Mouse (Mus musculus): ENCODE results near the gene Olfr1246. TPM values are rescaled to one million over a fixed set of nuclear protein-coding genes. Genes with fewer than 3 reads are reported as not detected.
"Not testable (repeated sequence)": the region's sequence is repeated elsewhere in the genome, so short reads cannot be mapped to it uniquely, and the experiment has no call there.

Olfr1246 gene
- total RNA-seq (2014; rRNA removed; ENCODE audit: low replicate concordance) (not detected in 2 replicates), polyA plus RNA-seq (2015; fragmentation: Nextera tagmentation; extraction: Ambion mirVana) (not detected in 2 replicates)

DNA sequence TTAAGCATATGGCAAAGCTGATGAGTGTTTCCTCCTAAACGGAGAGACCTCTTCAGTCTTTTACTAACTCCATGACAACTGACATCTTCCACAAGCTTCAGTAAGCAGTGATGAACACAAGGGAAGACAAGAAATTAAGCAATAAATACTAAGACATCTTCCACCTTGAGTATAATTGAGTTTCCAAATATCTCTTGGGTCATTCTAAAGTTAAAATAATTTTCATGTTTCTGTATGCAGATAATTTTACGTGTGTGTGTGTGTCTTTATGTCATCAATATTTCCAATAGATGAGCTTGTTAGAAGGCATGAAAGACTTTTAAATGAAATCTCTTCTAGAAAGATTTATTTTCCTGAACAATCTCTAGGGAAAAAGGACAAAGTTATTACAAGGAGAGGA lies at the start of gene Olfr1246:
Gene Olfr1246 (minus strand): TSS at position 101 of the 400 bp plus-strand sequence.
- no peak for ATAC-seq (ENCODE audit: insufficient read depth, low read depth)
- DNase-seq (ENCODE audit: low spot score), result no peak
- no peak for TF ChIP-seq EP300 (IDR thresholded peaks at IDR 0.05; ENCODE audit: low read depth)
- TF ChIP-seq CTCF (IDR thresholded peaks at IDR 0.05; ENCODE audit: low read depth), result no peak
- H3K36me3 ChIP-seq (replicated peaks; ENCODE audit: control insufficient read depth, insufficient read depth, low read length), result no peaks in the 10 kb centered on the region
- H3K27me3 ChIP-seq (ENCODE audit: control insufficient read depth, insufficient read depth, low read length), result no peaks in the 10 kb centered on the region
- 62% methylated on average over 2 of the region's 2 CpGs for WGBS
- H3K4me1 ChIP-seq (ENCODE audit: control insufficient read depth, insufficient read depth), result no peaks in the 10 kb centered on the region
- H3K4me3 ChIP-seq (ENCODE audit: low read depth, low read length), result no peak within 1 kb of the TSS
- H3K9me3 ChIP-seq (replicated peaks; ENCODE audit: control insufficient read depth, low read length), result no peaks in the 10 kb centered on the region
- no peak within 1 kb of the TSS for H3K27ac ChIP-seq (ENCODE audit: low read depth)
- H3K9ac ChIP-seq (replicated peaks; ENCODE audit: low read depth, low read length), result no peak within 1 kb of the TSS
- H3K4me2 ChIP-seq (ENCODE audit: low read depth, low read length), result no peak within 1 kb of the TSS

DNA sequence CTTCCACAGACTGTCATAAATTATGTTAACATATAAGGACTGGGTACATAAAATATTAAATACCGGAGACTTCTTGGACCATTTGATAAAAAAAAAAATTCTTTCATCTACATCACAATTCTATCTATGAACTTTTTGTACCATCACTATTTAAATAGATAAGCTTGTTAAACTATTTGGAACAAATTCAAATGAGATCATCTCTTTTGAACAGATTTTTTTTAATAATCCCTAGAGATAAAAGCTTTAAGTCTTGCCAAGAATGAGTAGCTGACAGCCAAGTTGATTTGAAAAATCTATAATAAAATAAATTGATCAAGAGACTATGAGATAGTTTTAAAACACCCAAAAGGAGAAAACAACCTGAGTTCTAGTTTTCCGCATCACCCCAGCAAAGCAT lies 41.9 kb upstream of the Olfr1246 start, which contains the start of gene Olfr1249:
Gene Olfr1249 (minus strand): TSS at position 101 of the 400 bp plus-strand sequence.
- 78% methylated on average over 2 of the region's 2 CpGs for WGBS
- no peak for ATAC-seq (ENCODE audit: insufficient read depth, low read depth)

DNA sequence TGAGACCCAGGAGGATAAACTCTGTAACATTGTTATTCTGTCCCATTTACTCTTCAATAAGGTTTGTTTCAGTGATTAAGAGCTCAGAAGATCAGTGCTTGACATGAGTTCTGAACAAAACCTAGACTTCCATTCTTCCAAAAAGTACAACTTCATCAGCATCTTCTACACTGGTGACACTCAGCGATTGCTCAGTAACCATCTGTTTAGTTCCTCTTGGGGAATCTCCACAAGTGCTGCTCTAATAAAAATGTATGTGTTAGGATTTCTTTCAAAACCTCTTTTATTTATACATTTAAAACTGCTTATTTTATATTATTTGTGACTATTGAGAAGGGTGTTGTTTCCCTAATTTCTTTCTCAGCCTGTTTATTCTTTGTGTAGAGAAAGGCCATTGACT lies 25.2 kb upstream of the Olfr1246 start, which contains the start of gene Olfr1248:
Gene Olfr1248 (minus strand): TSS at position 101 of the 400 bp plus-strand sequence.
- not testable (repeated sequence) for H3K9ac ChIP-seq (replicated peaks; ENCODE audit: low read depth, low read length); H3K4me1 ChIP-seq (ENCODE audit: control insufficient read depth, insufficient read depth); H3K27ac ChIP-seq (ENCODE audit: low read depth); H3K27me3 ChIP-seq (ENCODE audit: control insufficient read depth, insufficient read depth, low read length); H3K4me2 ChIP-seq (ENCODE audit: low read depth, low read length); H3K36me3 ChIP-seq (replicated peaks; ENCODE audit: control insufficient read depth, insufficient read depth, low read length); H3K4me3 ChIP-seq (ENCODE audit: low read depth, low read length); ATAC-seq (ENCODE audit: insufficient read depth, low read depth); H3K9me3 ChIP-seq (replicated peaks; ENCODE audit: control insufficient read depth, low read length); DNase-seq (ENCODE audit: low spot score)
- 87% methylated on average over 1 of the region's 1 CpGs for WGBS

More for the DNA sequence above, 41.9 kb upstream of the Olfr1246 start, which contains the start of gene Olfr1249:
- Histone ChIP-seq H3K27me3 (ENCODE audit: control insufficient read depth, insufficient read depth, low read length) (no peaks in the 10 kb centered on the region), H3K27ac (ENCODE audit: low read depth) (no peak within 1 kb of the TSS), H3K4me3 (ENCODE audit: low read depth, low read length) (no peak within 1 kb of the TSS), H3K4me1 (ENCODE audit: control insufficient read depth, insufficient read depth) (no peaks in the 10 kb centered on the region), H3K9me3 (replicated peaks; ENCODE audit: control insufficient read depth, low read length) (no peaks in the 10 kb centered on the region), H3K4me2 (ENCODE audit: low read depth, low read length) (no peak within 1 kb of the TSS), H3K36me3 (replicated peaks; ENCODE audit: control insufficient read depth, insufficient read depth, low read length) (no peaks in the 10 kb centered on the region), H3K9ac (replicated peaks; ENCODE audit: low read depth, low read length) (no peak within 1 kb of the TSS)
- TF ChIP-seq EP300 (IDR thresholded peaks at IDR 0.05; ENCODE audit: low read depth) (no peak), CTCF (IDR thresholded peaks at IDR 0.05; ENCODE audit: low read depth) (no peak)
- no peak for DNase-seq (ENCODE audit: low spot score)

DNA sequence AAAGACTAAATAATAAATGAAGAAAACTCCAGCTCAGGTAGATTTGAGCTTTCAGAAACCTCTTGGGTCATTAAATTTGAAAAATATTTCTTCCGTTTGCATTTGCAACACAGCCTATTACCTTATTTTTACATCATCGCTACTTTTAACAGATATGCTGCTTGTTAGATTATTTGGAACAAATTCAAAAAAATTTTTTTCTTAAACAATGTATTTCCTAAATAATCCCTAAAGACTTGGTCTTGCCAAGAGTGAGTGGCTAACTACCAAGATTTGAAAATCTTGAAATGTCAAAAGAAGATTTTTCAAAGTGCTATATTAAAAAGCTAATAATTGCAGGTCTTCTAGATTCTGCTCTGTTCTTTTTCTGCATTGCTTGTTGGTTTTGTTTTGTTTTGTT lies 21.1 kb upstream of the Olfr1246 start, which contains the start of gene Olfr1247:
Gene Olfr1247 (minus strand): TSS at position 101 of the 400 bp plus-strand sequence.
- no peak for TF ChIP-seq CTCF (IDR thresholded peaks at IDR 0.05; ENCODE audit: low read depth)
- TF ChIP-seq EP300 (IDR thresholded peaks at IDR 0.05; ENCODE audit: low read depth), result no peak
- ATAC-seq (ENCODE audit: insufficient read depth, low read depth), result no peak
- no peaks in the 10 kb centered on the region for H3K27me3 ChIP-seq (ENCODE audit: control insufficient read depth, insufficient read depth, low read length)
- no peak for DNase-seq (ENCODE audit: low spot score)
- H3K4me1 ChIP-seq (ENCODE audit: control insufficient read depth, insufficient read depth), result no peaks in the 10 kb centered on the region
- H3K9ac ChIP-seq (replicated peaks; ENCODE audit: low read depth, low read length), result no peak within 1 kb of the TSS
- no peaks in the 10 kb centered on the region for H3K36me3 ChIP-seq (replicated peaks; ENCODE audit: control insufficient read depth, insufficient read depth, low read length)
- H3K4me2 ChIP-seq (ENCODE audit: low read depth, low read length), result no peak within 1 kb of the TSS
- WGBS, result 79% methylated on average over 2 of the region's 2 CpGs
- H3K27ac ChIP-seq (ENCODE audit: low read depth), result no peak within 1 kb of the TSS
- H3K9me3 ChIP-seq (replicated peaks; ENCODE audit: control insufficient read depth, low read length), result no peaks in the 10 kb centered on the region
- H3K4me3 ChIP-seq (ENCODE audit: low read depth, low read length), result no peak within 1 kb of the TSS

DNA sequence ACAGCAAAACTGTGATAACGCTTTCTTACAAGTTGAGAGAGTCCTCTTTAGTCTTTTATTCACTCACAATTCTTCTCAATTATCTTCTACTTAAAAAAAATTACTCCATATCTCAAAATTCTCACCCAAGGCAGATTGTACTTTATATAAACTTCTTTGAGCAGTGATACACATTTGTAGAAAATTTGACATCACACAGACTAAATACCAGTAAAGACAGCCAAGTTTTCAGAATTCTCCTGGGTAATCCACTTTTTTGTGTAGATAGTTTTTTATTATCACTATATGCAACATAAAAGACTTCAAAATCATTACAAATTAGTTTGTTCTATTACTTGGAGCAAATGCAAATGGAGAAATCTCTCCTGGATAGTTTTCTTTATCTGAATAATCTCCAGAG lies 14.6 kb downstream of the Olfr1246 start, which contains the start of gene Olfr1245:
Gene Olfr1245 (minus strand): TSS at position 101 of the 400 bp plus-strand sequence.
- Histone ChIP-seq H3K27me3 (ENCODE audit: control insufficient read depth, insufficient read depth, low read length) (no peaks in the 10 kb centered on the region), H3K9me3 (replicated peaks; ENCODE audit: control insufficient read depth, low read length) (no peaks in the 10 kb centered on the region), H3K27ac (ENCODE audit: low read depth) (no peak within 1 kb of the TSS), H3K9ac (replicated peaks; ENCODE audit: low read depth, low read length) (no peak within 1 kb of the TSS), H3K36me3 (replicated peaks; ENCODE audit: control insufficient read depth, insufficient read depth, low read length) (no peaks in the 10 kb centered on the region), H3K4me3 (ENCODE audit: low read depth, low read length) (no peak within 1 kb of the TSS), H3K4me1 (ENCODE audit: control insufficient read depth, insufficient read depth) (no peaks in the 10 kb centered on the region), H3K4me2 (ENCODE audit: low read depth, low read length) (no peak within 1 kb of the TSS)
- ATAC-seq (ENCODE audit: insufficient read depth, low read depth) (no peak), DNase-seq (ENCODE audit: low spot score) (no peak)
- TF ChIP-seq CTCF (IDR thresholded peaks at IDR 0.05; ENCODE audit: low read depth), result no peak
- no peak for TF ChIP-seq EP300 (IDR thresholded peaks at IDR 0.05; ENCODE audit: low read depth)
- WGBS, result 67% methylated on average over 1 of the region's 1 CpGs

DNA sequence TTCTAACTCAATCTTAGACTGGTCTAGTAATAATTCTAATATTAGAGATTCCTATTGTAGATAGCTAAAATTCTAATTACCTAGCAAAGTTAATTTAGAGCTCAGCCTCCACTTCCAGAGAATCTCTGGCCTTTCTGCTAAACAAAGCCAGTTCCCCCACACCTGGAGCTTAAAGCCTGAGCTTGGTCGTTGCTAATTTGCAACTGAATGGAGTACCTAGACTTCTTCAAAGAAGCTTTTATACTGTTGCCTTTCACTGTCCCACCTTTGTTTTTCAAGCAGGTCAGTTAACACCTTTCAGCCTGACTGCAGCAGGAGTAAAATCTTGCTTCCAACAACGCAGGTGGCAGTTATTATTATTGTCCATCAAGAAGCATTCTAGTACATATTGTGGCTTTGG lies 30.3 kb downstream of the Olfr1246 start:
- H3K4me3 ChIP-seq (ENCODE audit: low read depth, low read length); H3K9ac ChIP-seq (replicated peaks; ENCODE audit: low read depth, low read length); H3K36me3 ChIP-seq (replicated peaks; ENCODE audit: control insufficient read depth, insufficient read depth, low read length); H3K4me1 ChIP-seq (ENCODE audit: control insufficient read depth, insufficient read depth); ATAC-seq (ENCODE audit: insufficient read depth, low read depth); DNase-seq (ENCODE audit: low spot score); H3K9me3 ChIP-seq (replicated peaks; ENCODE audit: control insufficient read depth, low read length); H3K27me3 ChIP-seq (ENCODE audit: control insufficient read depth, insufficient read depth, low read length); H3K4me2 ChIP-seq (ENCODE audit: low read depth, low read length); H3K27ac ChIP-seq (ENCODE audit: low read depth): not testable (repeated sequence)
- WGBS, result 43% methylated on average over 2 of the region's 2 CpGs
